Mouse (Mus musculus): ENCODE results near the gene Gm3646. TPM values are rescaled to one million over a fixed set of nuclear protein-coding genes. Genes with fewer than 3 reads are reported as not detected.

Gm3646 gene
- polyA plus RNA-seq (2016; fragmentation: Nextera tagmentation; extraction: Ambion mirVana): 0.63 and 1.2 TPM in 2 replicates

DNA sequence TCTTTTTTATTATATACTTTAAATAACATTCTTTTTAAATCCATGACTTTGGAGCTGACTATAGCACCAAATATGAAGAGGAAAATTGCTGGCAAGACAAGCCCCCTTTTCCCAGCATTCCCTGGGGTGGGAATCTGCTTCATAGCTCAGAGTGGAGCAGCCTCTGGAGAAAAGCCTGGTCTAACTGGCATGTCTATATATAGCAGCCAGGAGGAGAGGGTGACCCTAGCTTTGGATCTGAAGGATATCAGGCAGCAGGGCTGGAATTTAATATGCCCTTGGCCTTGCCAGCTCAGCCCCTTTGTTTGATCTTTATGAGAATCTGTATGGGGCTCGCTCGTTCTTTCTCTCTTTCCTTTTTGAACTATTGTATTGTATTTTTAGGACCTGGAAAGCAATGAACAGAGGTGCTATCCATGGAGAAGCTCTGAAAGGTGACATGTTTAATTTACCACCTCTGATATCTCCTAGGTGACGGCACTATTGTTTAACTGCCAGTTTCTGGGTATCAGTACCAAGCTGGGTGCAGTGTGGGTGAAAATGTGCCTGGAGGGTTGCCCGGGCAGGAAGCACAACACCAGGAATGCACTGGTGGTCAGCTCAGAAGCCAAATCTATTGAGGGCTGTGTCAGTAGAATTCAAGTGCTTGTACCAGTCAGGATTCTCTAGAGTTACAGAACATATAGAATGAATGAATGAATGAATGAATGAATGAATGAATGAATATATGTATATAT lies at the start of gene Gm3646:
Gene Gm3646, minus strand, starts transcription at position 90 of the 737 bp plus-strand sequence.
- 73% methylated on average over 4 of the region's 4 CpGs for WGBS
- DNase-seq (ENCODE audit: low spot score): no peak
- Histone ChIP-seq H3K27me3 (ENCODE audit: insufficient read depth, poor library complexity, severe bottlenecking) (no peaks in the 10 kb centered on the region), H3K9me3 (no peaks in the 10 kb centered on the region), H3K27ac (peak within 1 kb of the TSS; percentile 81), H3K36me3 (no peaks in the 10 kb centered on the region), H3K4me3 (no peak within 1 kb of the TSS), H3K4me1 (peaks cover 15% of the 10 kb centered on the region)

DNA sequence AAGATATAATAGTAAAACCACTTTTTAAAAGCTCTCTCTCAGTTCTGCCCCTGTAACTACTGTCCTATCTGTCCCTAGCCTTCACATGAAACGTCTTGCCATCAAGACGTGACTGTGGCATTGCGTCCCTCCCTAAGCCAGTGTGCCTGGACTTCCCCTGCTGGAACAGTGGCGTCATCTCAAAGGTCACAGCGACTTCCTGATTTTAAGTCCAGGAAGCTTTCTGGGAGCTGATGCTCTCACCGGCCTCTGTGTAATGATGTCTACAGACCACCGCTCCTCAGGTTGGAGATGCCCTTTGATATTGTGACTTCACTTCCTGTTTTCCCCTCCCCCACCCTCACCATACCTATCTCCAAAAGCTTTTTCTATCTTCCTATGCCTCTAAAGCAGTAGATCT lies 41.9 kb upstream of the Gm3646 start:
- no peaks in the 10 kb centered on the region for H3K9me3 ChIP-seq
- WGBS: 69% methylated on average over 7 of the region's 7 CpGs
- no peak for DNase-seq (ENCODE audit: low spot score)
- H3K4me1 ChIP-seq: peaks cover 15% of the 10 kb centered on the region
- H3K36me3 ChIP-seq: no peaks in the 10 kb centered on the region
- no peak overlapping the region for H3K4me3 ChIP-seq
- H3K27me3 ChIP-seq (ENCODE audit: insufficient read depth, poor library complexity, severe bottlenecking): no peaks in the 10 kb centered on the region
- H3K27ac ChIP-seq: no peak overlapping the region

DNA sequence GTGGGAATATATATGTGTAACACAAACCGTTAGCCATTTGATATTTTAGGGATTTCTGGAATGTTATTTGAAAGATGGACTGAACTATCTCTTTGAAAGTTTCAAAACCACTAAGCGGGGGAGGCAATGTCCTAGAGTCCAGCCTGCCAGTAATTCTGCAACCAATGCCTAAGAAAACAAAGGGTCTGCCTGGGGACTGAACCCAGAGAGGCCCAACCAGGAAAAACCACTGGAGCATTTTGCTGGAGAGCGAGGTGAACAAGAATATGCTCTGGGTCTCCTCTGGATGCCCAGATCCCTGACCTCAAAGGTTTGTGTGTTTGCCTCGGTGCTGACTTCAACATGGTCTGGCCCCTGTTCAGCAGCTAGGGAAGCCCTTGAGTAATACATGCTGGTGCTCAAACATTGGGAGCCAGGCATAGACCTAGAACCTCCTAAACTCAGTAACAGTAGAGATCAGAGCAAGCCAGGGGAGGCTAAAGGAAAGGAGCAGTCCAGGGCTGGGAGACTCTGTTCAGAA lies 41.0 kb upstream of the Gm3646 start:
- Histone ChIP-seq H3K4me1 (peaks cover 7% of the 10 kb centered on the region), H3K36me3 (no peaks in the 10 kb centered on the region), H3K9me3 (no peaks in the 10 kb centered on the region), H3K4me3 (no peak overlapping the region), H3K27ac (no peak overlapping the region), H3K27me3 (ENCODE audit: insufficient read depth, poor library complexity, severe bottlenecking) (no peaks in the 10 kb centered on the region)
- whole genome bisulfite sequencing: 68% methylated on average over 4 of the region's 4 CpGs
- no peak for DNase-seq (ENCODE audit: low spot score)

DNA sequence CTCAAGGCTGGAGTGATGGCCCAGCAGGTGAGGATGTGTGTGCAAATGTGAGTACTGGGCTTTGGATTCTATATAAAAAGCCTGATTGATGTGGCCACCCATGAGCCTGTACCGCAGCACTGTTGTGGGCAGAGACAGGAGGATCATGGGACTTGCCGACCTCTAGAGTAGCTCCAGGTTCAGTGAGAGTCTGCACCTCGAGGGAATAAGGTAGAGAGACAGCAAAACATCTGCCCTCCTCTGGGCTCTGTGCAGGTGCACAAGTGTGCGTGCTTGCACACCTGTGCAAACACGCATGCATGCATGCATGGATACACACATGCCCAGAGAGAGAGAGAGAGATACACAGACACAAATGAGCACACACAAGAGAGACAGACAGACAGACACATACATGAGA lies 38.2 kb upstream of the Gm3646 start:
- no peak overlapping the region for H3K27ac ChIP-seq
- peaks cover 28% of the 10 kb centered on the region for H3K4me1 ChIP-seq
- H3K36me3 ChIP-seq: no peaks in the 10 kb centered on the region
- 87% methylated on average over 5 of the region's 5 CpGs for WGBS
- no peak overlapping the region for H3K4me3 ChIP-seq
- H3K27me3 ChIP-seq (ENCODE audit: insufficient read depth, poor library complexity, severe bottlenecking): no peaks in the 10 kb centered on the region
- H3K9me3 ChIP-seq: no peaks in the 10 kb centered on the region
- DNase-seq (ENCODE audit: low spot score): no peak

DNA sequence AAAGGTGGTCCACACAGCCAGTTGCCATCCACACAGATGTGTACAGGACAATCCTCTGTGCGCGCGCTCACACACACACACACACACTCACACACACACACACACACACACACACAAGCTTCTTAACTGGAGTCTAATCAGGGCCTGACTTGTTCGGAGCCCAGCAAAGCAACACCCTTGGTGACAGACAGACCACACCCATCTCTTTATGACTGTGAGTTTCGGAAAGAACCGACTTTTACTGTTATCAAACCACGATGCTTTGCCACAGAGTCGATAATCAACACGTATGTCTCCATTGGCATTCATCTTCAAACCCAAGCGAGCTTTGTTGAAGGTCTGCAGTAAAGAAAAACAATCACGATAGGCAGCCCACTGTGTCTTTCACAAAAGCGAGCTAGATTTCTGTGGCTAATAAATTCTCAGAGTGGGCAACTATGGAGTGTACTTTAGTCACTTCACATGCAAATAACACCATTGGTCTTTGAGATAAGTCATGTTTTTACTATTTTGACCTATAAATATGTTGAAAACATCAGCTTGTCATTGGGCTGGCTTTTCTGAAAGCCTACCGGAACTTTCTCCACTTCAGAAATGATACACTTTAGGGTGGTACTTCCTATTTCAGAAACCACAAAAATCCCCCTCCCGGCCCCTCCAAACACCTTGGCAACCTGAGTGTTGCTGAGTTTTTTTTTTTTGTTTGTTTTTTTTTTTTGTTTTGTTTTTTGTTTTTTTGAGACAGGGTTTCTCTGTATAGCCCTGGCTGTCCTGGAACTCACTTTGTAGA lies 37.3 kb upstream of the Gm3646 start:
- Histone ChIP-seq H3K27ac (no peak overlapping the region), H3K4me3 (no peak overlapping the region), H3K27me3 (ENCODE audit: insufficient read depth, poor library complexity, severe bottlenecking) (no peaks in the 10 kb centered on the region), H3K4me1 (peaks cover 29% of the 10 kb centered on the region), H3K36me3 (no peaks in the 10 kb centered on the region), H3K9me3 (no peaks in the 10 kb centered on the region)
- 82% methylated on average over 14 of the region's 14 CpGs for WGBS
- DNase-seq (ENCODE audit: low spot score): no peak

DNA sequence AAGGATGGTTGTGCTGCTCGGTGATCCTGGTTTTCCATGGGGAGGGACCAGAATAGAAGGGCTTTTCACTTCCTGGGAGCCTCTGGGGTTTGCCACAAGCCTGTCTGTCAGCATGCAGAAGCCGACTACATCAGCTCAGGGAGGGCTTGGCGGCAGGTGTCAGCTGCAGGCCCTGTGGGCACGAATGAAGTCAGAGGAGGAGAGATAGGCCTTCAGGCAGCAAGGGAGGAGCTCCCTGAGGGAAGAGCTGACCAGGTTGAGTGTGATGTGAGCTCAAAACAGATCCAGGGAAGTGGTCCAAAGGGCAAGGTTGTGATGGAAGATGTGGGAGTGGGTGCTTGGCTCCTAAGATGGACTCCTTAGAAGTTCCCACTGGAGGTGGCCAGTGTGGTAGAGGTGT lies 35.7 kb upstream of the Gm3646 start:
- Histone ChIP-seq H3K27me3 (ENCODE audit: insufficient read depth, poor library complexity, severe bottlenecking) (no peaks in the 10 kb centered on the region), H3K27ac (no peak overlapping the region), H3K4me3 (no peak overlapping the region), H3K4me1 (peaks cover 26% of the 10 kb centered on the region), H3K36me3 (no peaks in the 10 kb centered on the region), H3K9me3 (no peaks in the 10 kb centered on the region)
- 44% methylated on average over 4 of the region's 4 CpGs for WGBS
- no peak for DNase-seq (ENCODE audit: low spot score)

DNA sequence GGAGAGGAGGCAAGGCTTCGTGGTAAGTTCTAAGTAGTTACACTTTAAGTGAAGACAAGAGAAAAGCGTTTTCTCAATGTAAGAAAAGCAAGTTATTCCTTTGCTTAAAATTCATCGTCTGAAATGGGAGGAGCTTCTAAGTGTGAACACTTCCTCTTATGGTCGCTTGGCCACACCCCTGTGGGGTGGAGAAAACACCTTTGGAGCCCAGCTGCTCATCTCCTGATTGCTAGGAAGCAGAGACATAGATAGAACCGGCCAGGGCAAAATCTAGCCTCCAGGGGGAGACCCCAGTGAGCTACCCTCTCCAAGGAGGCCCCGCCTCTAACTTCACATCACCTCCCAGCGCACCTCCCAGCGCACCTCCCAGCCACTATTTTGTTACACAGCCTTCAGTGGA lies 34.7 kb upstream of the Gm3646 start:
- Histone ChIP-seq H3K4me1 (peaks cover 26% of the 10 kb centered on the region), H3K9me3 (no peaks in the 10 kb centered on the region), H3K36me3 (no peaks in the 10 kb centered on the region), H3K27ac (no peak overlapping the region), H3K27me3 (ENCODE audit: insufficient read depth, poor library complexity, severe bottlenecking) (no peaks in the 10 kb centered on the region), H3K4me3 (no peak overlapping the region)
- 51% methylated on average over 8 of the region's 8 CpGs for WGBS
- no peak for DNase-seq (ENCODE audit: low spot score)

DNA sequence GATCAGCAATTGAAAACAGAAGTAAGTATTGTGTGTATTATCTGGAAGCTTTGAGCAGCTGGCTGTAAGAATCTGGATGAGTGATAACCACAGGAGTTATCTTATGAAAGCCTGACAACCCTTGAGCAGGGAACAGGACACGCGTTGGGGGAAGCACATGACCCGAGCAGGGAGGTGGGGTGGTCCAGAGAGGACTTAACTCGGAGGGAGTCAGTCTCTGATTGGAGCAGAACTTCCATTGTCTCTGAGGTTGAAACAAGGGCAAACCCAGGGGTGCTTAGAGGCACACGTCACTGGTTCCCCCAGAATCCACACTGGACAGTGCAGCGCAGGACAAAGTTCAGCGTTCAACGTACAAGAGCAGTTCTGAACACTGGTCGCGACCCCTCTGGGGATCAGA lies 34.1 kb upstream of the Gm3646 start:
- H3K27ac ChIP-seq: peak overlapping the region; percentile 64; the same call in 1 of the 2 replicates
- H3K36me3 ChIP-seq: no peaks in the 10 kb centered on the region
- peaks cover 26% of the 10 kb centered on the region for H3K4me1 ChIP-seq
- WGBS: 46% methylated on average over 10 of the region's 10 CpGs
- no peak overlapping the region for H3K4me3 ChIP-seq
- H3K9me3 ChIP-seq: no peaks in the 10 kb centered on the region
- no peak for DNase-seq (ENCODE audit: low spot score)
- no peaks in the 10 kb centered on the region for H3K27me3 ChIP-seq (ENCODE audit: insufficient read depth, poor library complexity, severe bottlenecking)

DNA sequence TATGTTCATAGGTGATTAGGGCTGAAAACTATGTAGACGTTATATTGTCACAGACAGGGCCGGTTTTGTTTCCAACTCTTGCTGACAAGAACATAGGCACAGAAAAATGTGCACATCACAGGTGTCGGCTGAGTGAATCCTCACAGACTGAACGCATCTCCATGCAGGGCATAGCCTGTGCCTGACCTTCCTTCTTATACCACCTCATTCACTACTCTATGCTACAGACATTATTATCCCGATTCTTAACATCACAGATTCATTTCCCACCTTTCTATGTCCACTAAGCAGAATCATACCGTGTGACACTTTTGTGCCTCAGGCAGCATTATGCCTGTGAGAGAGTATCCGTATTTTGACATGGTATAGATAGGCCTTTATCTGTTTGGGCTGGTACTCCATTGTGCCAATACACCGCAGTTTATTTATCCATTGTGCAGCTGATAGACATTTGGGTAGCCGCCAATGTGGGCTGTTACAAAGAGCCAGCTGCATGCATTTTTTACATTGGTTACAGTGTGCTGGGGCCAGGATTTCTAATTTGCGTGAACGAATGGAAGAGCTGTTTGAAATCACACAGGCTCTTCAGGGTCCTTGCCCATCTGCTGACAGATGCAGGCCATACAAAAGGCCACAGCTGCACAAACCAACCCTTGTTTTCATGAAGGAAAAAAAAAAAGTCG lies 33.5 kb upstream of the Gm3646 start:
- H3K4me1 ChIP-seq: peaks cover 26% of the 10 kb centered on the region
- H3K36me3 ChIP-seq: no peaks in the 10 kb centered on the region
- no peaks in the 10 kb centered on the region for H3K9me3 ChIP-seq
- DNase-seq (ENCODE audit: low spot score): no peak
- WGBS: 62% methylated on average over 12 of the region's 12 CpGs
- no peaks in the 10 kb centered on the region for H3K27me3 ChIP-seq (ENCODE audit: insufficient read depth, poor library complexity, severe bottlenecking)
- H3K4me3 ChIP-seq: no peak overlapping the region
- no peak overlapping the region for H3K27ac ChIP-seq

DNA sequence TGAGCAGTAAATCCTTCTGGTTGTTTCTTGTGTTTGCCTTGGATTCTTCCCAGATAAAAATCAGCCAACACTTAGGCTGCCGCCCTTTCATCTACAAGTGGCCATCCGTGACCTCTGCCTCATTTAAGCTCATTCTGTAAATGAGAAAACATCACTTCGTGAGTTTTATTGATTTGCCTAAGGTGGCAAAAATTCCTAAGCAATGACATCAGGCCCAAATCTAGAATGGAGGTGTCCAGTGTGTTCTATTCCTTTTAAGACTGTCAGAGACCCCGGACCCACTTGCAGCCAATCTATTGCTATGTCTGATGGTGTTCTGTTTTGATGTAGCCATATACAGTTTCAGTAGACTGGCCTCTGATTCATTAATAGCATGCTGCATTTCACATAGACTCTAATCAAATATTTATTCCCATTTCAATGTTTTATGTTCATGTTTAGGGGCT lies 26.5 kb upstream of the Gm3646 start:
- H3K4me3 ChIP-seq: no peak overlapping the region
- no peaks in the 10 kb centered on the region for H3K27me3 ChIP-seq (ENCODE audit: insufficient read depth, poor library complexity, severe bottlenecking)
- no peaks in the 10 kb centered on the region for H3K36me3 ChIP-seq
- no peaks in the 10 kb centered on the region for H3K4me1 ChIP-seq
- H3K27ac ChIP-seq: no peak overlapping the region
- 72% methylated on average over 4 of the region's 4 CpGs for WGBS
- no peaks in the 10 kb centered on the region for H3K9me3 ChIP-seq
- DNase-seq (ENCODE audit: low spot score): no peak

DNA sequence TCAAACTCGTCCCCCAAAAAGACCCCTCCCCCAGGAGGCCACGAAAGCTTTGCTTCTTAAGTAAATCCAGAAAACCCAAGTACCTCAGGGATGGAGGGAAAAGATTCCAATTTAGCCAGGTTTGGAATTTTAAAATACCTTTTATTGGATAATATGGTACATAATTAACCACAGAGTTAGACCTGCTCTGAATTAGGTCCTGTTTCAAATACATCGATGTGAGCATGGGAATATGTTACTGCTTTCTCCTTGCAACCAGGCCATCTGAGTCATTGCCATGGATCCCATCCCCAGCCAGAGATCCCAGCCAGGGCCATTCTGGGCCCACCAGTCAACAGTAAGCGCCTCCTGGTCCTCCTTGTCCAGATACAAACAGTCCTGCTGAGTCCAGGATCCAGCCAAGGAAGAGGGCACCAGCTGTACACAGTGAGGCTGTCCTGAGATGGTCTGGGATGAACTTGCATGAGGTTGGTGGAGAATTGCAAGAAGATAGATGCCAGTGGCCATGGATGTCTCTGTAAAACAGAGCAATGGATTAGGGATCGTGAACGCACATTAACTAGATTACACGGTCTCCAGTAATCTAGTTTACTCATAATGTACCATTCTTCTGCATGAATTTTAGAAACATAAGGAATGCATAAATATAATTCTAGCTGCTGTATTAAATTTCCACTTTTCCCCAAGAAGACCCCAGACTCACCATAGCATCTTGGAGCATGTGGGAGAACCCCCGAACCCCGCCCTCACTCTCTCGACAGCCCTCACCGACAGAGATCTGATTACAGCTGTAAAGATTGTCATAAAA lies 25.9 kb upstream of the Gm3646 start:
- Histone ChIP-seq H3K4me3 (no peak overlapping the region), H3K27ac (no peak overlapping the region), H3K9me3 (no peaks in the 10 kb centered on the region), H3K4me1 (no peaks in the 10 kb centered on the region), H3K27me3 (ENCODE audit: insufficient read depth, poor library complexity, severe bottlenecking) (no peaks in the 10 kb centered on the region), H3K36me3 (no peaks in the 10 kb centered on the region)
- WGBS: 87% methylated on average over 11 of the region's 11 CpGs
- DNase-seq (ENCODE audit: low spot score): no peak

DNA sequence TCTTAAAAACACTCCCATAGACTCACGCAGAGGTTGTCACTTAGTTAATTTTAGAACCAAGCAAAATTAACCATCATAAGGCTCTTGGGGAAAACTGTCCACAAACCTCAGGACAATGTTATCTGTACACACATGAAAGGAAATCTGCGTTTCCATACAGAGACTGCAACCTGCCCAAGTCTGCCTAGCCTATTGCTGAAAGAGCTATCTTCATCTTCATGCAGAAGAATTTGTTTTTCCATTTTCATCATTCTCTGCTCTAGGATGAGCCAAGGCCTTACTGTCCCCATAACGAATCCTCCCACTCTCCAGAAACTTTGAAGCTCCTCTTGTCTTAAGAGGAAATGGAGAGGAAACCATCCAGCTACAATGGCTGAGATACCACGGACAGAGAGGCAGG lies 19.8 kb upstream of the Gm3646 start:
- 56% methylated on average over 4 of the region's 4 CpGs for WGBS
- H3K36me3 ChIP-seq: no peaks in the 10 kb centered on the region
- no peaks in the 10 kb centered on the region for H3K27me3 ChIP-seq (ENCODE audit: insufficient read depth, poor library complexity, severe bottlenecking)
- DNase-seq (ENCODE audit: low spot score): no peak
- no peak overlapping the region for H3K27ac ChIP-seq
- H3K4me1 ChIP-seq: no peaks in the 10 kb centered on the region
- H3K9me3 ChIP-seq: no peaks in the 10 kb centered on the region
- H3K4me3 ChIP-seq: no peak overlapping the region
